Mouse (Mus musculus) limb, embryonic 10.5 days (tissue): ENCODE results near the gene Slc25a21. TPM values are rescaled to one million over a fixed set of nuclear protein-coding genes. Genes with fewer than 3 reads are reported as not detected.

Source experiments
- DNase-seq: peaks from one replicate; pipeline ENCODE4 v3.0.0-alpha.2; 2017; ENCODE audit warnings: low spot score
- H3K27ac ChIP-seq: fragments of 300-500 bp; sonication (generic); 2 replicates; pipeline ENCODE4 v1.5.1; 2016; ENCODE audit warnings: mild to moderate bottlenecking
- H3K27me3 ChIP-seq: fragments of 300-500 bp; sonication (generic); 2 replicates; pipeline ENCODE4 v1.6.1; 2016; ENCODE audit warnings: low read depth, mild to moderate bottlenecking; ENCODE audit not compliant: poor library complexity, severe bottlenecking
- H3K36me3 ChIP-seq: fragments of 300-500 bp; sonication (generic); 2 replicates; pipeline ENCODE4 v1.6.1; 2016; ENCODE audit warnings: mild to moderate bottlenecking, moderate library complexity
- H3K4me1 ChIP-seq: fragments of 300-500 bp; sonication (generic); 2 replicates; pipeline ENCODE4 v1.6.1; 2016
- H3K4me3 ChIP-seq: fragments of 300-500 bp; sonication (generic); 2 replicates; pipeline ENCODE4 v1.5.1; 2016; ENCODE audit warnings: mild to moderate bottlenecking, moderate library complexity
- H3K9me3 ChIP-seq: fragments of 300-500 bp; sonication (generic); replicated peaks from 2 replicates; pipeline ENCODE4 v1.6.1; 2016; ENCODE audit warnings: mild to moderate bottlenecking
- WGBS: fragments of 180-500 bp; shearing (Covaris S2); methylation state at CpG from one replicate; pipeline ENCODE4 v1.1.7; 2016; 5-methylcytosine and 5-hydroxymethylcytosine counted together
- polyA plus RNA-seq: library from polyadenylated mRNA; unstranded; fragments of >200 nt; fragmentation: Nextera tagmentation; extraction: Ambion mirVana; gene quantifications from 2 replicates; pipeline ENCODE4 v1.2.1, GENCODE M21; 2016

Gene Slc25a21
- polyA plus RNA-seq, 1 experiment from 2014 or later: 1.6 TPM

DNA sequence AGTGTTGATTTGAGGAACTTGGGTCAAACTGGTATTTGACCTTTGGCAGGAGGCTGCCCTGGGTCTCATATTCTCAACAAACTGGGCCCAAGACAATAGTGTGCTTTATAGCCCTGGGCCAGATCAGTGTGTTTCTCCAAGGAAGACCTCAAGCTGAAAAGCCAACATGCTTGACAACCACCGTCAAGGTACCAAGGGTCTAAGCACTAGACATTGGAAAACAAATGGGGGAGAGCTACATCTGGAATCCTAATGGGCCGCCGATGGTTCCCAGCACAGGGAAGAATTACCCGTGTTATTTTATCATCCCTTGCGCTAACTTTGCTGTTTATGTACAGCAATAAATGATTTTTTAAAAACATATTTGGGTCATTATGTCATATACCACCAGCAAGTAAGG, 113.7 kb downstream of the Slc25a21 start:
- Histone ChIP-seq H3K27ac (no peak overlapping the region), H3K27me3 (no peaks in the 10 kb centered on the region), H3K9me3 (no peaks in the 10 kb centered on the region), H3K4me1 (0 out of 2 replicates have a peak, but pooled peaks cover 3% of the 10 kb centered on the region), H3K4me3 (no peak overlapping the region), H3K36me3 (no peaks in the 10 kb centered on the region)
- DNase-seq: no peak
- 75% methylated on average over 5 of the region's 5 CpGs for WGBS

DNA sequence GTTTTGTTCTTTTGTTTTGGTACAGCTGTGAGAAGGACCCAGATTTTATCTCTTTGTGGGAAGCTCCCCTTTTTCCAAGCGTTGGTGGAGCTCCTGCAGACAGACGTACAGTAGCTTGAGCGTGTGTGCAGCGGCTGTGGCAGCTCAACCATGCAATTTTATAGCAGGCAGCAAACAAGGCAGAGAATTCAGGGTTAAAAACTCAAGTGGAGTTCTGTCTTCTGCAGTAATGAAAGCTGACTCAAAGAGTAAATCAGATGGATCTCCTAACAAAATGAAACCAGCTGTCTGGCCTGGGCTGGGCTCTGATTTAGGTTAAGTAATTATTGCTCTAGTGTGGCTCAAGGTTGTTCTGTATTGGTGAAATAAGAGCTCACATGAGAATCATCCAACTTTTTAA, 120.7 kb downstream of the Slc25a21 start:
- no peak for DNase-seq

DNA sequence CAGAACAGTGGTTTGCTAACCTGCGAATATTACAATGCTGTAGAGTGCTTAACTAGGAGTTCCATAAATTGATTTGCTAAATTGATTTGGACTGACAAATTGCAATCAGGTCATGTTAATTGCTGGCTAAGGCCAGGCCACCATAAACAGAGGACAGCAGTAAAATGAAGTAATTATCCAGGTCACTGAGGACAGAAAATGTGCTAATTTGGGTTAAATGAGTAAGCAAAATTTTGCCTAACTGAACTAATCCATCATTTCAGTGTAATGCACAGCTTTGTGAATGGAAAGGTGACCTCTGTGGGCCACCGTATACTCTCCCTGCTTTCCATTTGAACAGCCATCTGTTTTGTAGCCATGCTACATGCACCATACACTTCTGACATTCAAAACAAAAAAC, 124.7 kb downstream of the Slc25a21 start:
- H3K27me3 ChIP-seq: peaks cover 4% of the 10 kb centered on the region; the same call in 1 of the 2 replicates
- 60% methylated on average over 2 of the region's 2 CpGs for WGBS
- H3K9me3 ChIP-seq: no peaks in the 10 kb centered on the region
- DNase-seq: no peak
- H3K36me3 ChIP-seq: no peaks in the 10 kb centered on the region
- no peak overlapping the region for H3K27ac ChIP-seq
- H3K4me1 ChIP-seq: peaks cover 24% of the 10 kb centered on the region
- H3K4me3 ChIP-seq: no peak overlapping the region

More for the DNA sequence above, 120.7 kb downstream of the Slc25a21 start:
- H3K4me1 ChIP-seq: peaks cover 16% of the 10 kb centered on the region
- WGBS: 38% methylated on average over 4 of the region's 4 CpGs
- H3K36me3 ChIP-seq: no peaks in the 10 kb centered on the region
- H3K27me3 ChIP-seq: no peaks in the 10 kb centered on the region
- H3K4me3 ChIP-seq: no peak overlapping the region
- no peak overlapping the region for H3K27ac ChIP-seq
- no peaks in the 10 kb centered on the region for H3K9me3 ChIP-seq

DNA sequence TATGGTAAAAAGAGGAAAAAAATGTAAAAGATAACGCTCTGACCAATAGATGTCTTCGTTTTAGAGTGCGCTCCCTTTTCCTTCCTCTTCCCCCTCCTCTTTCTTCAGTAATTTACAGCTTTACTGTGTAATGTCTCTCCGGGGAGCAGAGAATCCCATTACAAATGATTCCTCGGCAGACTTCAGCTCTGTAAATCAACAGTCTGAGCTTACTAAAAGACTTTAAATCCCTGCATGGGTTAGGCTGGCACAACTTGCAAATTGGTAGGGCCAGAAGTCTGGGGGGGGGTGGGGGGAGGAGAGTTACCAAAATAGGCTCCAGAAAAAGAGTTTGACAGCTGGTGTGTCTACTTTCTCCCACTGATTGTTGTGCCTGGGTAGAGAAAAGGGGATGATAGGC, 128.7 kb downstream of the Slc25a21 start:
- 37% methylated on average over 5 of the region's 5 CpGs for WGBS
- Histone ChIP-seq H3K27ac (no peak overlapping the region), H3K4me3 (no peak overlapping the region), H3K4me1 (peaks cover 16% of the 10 kb centered on the region), H3K9me3 (no peaks in the 10 kb centered on the region), H3K27me3 (peaks cover 4% of the 10 kb centered on the region; the same call in 1 of the 2 replicates), H3K36me3 (no peaks in the 10 kb centered on the region)
- DNase-seq: no peak

DNA sequence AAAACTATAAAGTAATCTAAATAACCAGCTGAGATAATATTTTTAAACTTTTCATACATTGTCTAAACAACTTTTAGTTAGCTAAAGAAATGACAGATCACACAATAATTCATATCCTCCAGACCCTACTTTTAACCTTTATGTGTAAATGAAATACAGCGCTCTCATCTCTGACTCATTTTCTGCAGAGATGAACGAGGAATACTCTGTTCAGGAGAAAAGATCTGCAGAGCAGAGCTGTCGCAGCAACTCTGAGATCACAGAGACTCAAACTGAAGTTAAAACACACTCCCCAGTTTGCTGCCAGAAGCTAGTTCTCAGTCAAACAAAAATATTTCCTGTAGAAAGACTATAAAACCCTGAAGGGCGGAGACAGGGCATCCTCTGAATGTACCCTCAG, 177.5 kb downstream of the Slc25a21 start:
- Histone ChIP-seq H3K27me3 (no peaks in the 10 kb centered on the region), H3K36me3 (no peaks in the 10 kb centered on the region), H3K4me1 (peaks cover 5% of the 10 kb centered on the region; the same call in 1 of the 2 replicates), H3K9me3 (no peaks in the 10 kb centered on the region), H3K4me3 (no peak overlapping the region), H3K27ac (no peak overlapping the region)
- WGBS: 82% methylated on average over 4 of the region's 4 CpGs
- no peak for DNase-seq

DNA sequence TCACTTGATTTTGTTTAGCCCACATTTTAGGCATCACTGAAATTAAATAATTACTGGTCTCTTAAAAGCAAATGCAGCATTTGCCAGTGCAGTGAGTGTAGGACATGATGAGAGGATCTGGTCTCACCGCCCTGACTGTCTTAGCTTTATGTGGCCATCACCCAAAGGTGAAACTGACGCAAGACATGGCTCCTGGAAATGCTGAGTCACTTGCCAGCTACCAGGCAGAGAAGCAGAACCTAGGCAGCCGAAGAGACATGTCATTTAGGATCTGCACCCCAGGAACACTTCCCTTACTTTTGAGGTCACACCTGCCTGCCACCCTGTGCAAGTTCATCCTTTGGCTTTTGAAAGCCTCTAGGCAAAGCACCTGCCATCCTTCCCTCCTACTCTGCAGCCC, 180.4 kb downstream of the Slc25a21 start:
- no peaks in the 10 kb centered on the region for H3K27me3 ChIP-seq
- 79% methylated on average over 3 of the region's 3 CpGs for WGBS
- H3K27ac ChIP-seq: no peak overlapping the region
- no peaks in the 10 kb centered on the region for H3K9me3 ChIP-seq
- DNase-seq: no peak
- H3K36me3 ChIP-seq: no peaks in the 10 kb centered on the region
- H3K4me1 ChIP-seq: peaks cover 5% of the 10 kb centered on the region; the same call in 1 of the 2 replicates
- H3K4me3 ChIP-seq: no peak overlapping the region

DNA sequence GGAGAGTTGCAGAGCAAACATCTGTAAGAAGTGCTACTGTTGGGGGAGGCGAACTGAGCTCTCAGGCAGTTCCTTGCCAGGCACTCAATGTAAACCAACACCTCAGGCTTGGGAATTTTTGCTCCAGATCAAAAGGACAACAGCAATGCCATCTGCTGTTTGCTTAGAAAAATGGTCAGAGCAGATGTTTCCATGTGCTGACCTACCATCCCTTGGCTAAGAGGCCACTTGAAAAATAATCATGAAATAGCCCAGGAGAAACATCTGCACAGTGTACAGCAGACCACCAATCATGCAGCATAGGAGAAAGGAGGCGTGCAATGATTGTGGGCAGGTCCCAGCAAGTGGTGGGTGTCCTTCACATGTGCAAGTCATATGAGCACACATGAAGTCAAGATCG, 180.9 kb downstream of the Slc25a21 start:
- Histone ChIP-seq H3K9me3 (no peaks in the 10 kb centered on the region), H3K27ac (no peak overlapping the region), H3K27me3 (no peaks in the 10 kb centered on the region), H3K4me1 (peaks cover 5% of the 10 kb centered on the region; the same call in 1 of the 2 replicates), H3K36me3 (no peaks in the 10 kb centered on the region), H3K4me3 (no peak overlapping the region)
- DNase-seq: no peak
- WGBS: 78% methylated on average over 3 of the region's 3 CpGs

DNA sequence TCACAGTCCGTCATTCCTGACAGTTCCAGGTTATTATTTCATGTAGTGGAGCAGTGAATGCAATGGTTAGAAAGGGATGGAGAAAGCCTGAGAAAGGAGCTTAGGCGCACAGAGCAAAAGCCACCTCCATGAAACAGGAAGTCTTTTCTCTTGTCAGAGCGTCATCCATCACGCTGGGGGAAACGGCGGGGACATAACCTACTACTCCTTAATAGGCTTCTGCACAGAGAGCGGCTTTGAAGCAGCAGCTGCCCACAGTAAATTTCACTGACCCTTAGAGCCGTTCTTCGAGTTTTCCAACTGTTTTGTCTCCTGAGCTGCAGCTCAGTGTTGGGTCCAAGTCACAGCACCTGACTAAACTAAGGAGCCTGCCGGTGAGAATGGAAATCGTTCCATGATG, 188.3 kb downstream of the Slc25a21 start:
- Histone ChIP-seq H3K4me1 (peaks cover 10% of the 10 kb centered on the region; the same call in 1 of the 2 replicates), H3K27me3 (no peaks in the 10 kb centered on the region), H3K4me3 (no peak overlapping the region), H3K9me3 (no peaks in the 10 kb centered on the region), H3K27ac (no peak overlapping the region), H3K36me3 (no peaks in the 10 kb centered on the region)
- DNase-seq: no peak
- WGBS: 17% methylated on average over 11 of the region's 11 CpGs

DNA sequence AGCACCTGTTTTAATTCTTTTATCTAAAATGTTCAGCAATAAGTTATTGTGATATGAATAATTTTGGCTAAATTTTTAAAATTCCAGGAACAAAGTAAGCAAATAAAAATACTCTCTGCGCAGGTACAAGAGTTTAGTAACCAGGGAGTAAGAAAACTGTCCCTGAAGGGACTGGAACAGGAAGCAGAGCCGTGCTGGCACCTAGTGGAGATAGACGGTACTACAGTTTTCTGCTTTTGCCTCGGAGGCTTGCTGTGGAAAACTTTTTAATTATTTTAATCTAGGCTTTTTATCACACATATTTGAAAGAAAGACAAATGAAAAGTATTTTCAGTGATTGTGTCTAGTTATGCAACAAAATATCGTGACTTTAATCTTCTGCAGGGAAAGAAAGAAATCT, 211.2 kb downstream of the Slc25a21 start:
- H3K9me3 ChIP-seq: no peaks in the 10 kb centered on the region
- DNase-seq: peak; percentile 70

DNA sequence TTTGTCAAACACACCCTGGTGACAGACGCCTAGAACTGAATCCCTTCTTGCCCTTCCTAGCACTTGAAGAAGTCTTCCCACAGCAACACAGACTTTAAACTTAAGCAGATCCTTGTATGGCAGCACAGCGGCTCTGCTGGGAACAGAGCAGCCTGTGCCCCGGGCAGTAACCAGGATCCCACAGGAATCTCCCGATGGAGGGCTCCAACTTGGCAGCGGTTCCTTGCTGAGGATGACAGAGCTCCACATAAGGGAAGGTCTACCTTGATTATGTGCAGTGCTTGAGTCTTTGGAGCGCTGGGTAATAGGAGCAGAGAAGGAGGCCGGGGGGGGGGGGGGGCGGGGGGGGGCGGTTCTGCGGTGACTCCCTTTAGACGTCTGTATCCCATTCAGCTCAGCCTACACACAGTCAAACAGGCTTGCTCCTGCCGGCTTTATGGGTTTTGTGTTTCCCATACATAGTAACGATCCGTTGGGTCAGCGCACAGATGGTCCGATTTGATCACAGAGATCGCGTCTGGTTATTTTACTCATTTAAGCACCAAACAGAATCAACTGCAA, 215.1 kb downstream of the Slc25a21 start:
- peak overlapping the region; percentile 56; the same call in 1 of the 2 replicates for H3K27ac ChIP-seq
- H3K27me3 ChIP-seq: peaks cover 51% of the 10 kb centered on the region
- no peaks in the 10 kb centered on the region for H3K36me3 ChIP-seq
- no peak overlapping the region for H3K4me3 ChIP-seq
- 75% methylated on average over 17 of the region's 18 CpGs for WGBS
- no peak for DNase-seq
- no peaks in the 10 kb centered on the region for H3K9me3 ChIP-seq
- H3K4me1 ChIP-seq: peaks cover 15% of the 10 kb centered on the region

More for the DNA sequence above, 211.2 kb downstream of the Slc25a21 start:
- 12% methylated on average over 5 of the region's 5 CpGs for WGBS
- Histone ChIP-seq H3K4me1 (peaks cover 24% of the 10 kb centered on the region), H3K27ac (no peak overlapping the region), H3K36me3 (no peaks in the 10 kb centered on the region), H3K4me3 (no peak overlapping the region), H3K27me3 (peaks cover 41% of the 10 kb centered on the region)

DNA sequence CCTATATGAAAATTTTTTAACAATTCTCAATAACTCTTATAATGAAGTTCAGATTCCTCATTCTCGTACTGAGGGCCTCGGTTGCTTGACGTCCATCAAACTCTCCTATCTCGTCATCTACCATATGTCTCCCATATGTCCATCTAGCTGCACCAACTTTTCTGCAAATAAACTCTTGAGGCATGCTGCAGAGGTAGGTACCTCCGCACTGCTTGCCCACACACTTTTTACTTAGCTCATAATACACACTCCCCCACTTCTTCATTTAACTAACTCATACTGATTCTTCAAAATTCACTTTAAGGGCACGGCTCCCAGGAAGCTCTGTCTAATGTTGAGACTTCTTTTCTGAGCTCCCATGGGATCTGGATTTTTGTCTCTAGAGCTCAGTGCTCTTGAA, 222.0 kb downstream of the Slc25a21 start:
- no peaks in the 10 kb centered on the region for H3K36me3 ChIP-seq
- H3K4me3 ChIP-seq: no peak overlapping the region
- no peaks in the 10 kb centered on the region for H3K9me3 ChIP-seq
- no peak overlapping the region for H3K27ac ChIP-seq
- H3K27me3 ChIP-seq: peaks cover 17% of the 10 kb centered on the region; the same call in 1 of the 2 replicates
- peaks cover 6% of the 10 kb centered on the region; the same call in 1 of the 2 replicates for H3K4me1 ChIP-seq
- DNase-seq: no peak
- WGBS: 91% methylated on average over 6 of the region's 6 CpGs

DNA sequence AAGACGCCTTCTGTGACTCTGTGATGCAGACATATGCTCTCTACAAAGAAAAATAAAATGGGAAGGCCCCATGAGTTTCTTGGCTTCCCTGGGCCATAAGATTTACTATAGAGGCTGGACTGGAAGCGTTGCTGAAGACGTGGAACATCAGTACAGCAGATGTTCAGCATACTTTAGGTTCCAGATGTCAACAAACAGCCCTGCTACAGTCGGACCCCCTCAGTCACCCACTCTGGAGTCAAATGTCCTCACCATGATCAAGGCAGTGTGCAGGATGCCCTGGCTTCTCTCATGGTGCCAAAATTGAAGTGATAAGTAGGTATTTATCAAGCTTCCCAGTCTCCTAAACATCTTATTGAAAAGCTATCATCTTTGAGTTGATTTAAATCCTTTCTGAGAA, 234.0 kb downstream of the Slc25a21 start:
- Histone ChIP-seq H3K27me3 (peaks cover 26% of the 10 kb centered on the region; the same call in 1 of the 2 replicates), H3K4me1 (peaks cover 25% of the 10 kb centered on the region), H3K27ac (no peak overlapping the region), H3K4me3 (no peak overlapping the region), H3K9me3 (no peaks in the 10 kb centered on the region), H3K36me3 (no peaks in the 10 kb centered on the region)
- 20% methylated on average over 4 of the region's 4 CpGs for WGBS
- DNase-seq: no peak

DNA sequence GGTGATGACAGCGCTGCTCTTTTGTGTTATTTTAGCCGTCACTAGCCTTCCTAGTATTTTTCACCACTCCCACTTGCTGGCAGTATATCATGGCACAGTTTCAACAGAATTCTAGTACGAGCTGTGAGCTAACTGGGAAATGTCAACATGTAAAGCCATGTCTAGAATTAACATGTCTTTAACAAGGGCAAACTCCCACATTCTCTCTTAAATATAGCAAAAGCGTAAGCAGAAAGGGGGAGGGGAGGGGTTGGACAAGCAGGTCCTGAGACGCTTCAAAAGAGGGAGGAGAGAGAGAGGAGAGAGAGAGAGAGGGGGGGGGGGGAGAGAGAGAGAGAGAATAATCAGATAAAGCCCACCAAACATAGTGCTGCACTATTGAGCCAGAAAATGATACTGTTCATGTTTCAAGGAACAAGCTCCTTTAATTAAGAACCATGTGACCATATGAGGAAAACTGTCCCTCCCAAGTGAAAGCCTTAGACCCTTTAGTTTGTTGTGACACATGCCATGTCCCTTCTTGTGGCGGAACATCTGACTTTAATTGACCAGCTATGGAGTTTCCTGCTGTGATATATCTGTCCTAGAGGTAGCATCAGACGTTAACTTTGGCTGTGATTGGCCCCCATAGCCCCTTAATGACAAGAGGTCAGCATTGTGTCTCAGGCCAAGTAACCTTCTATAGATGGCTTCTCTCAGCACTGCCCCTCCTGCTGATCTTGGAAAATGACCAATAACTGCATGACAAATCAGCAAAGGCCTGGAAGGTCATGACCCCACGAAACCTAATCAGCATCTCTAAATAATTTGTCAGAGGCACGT, 237.8 kb downstream of the Slc25a21 start:
- no peak overlapping the region for H3K4me3 ChIP-seq
- H3K9me3 ChIP-seq: no peaks in the 10 kb centered on the region
- H3K27ac ChIP-seq: no peak overlapping the region
- WGBS: 24% methylated on average over 9 of the region's 9 CpGs
- H3K27me3 ChIP-seq: peaks cover 61% of the 10 kb centered on the region
- no peaks in the 10 kb centered on the region for H3K36me3 ChIP-seq
- DNase-seq: no peak
- peaks cover 25% of the 10 kb centered on the region for H3K4me1 ChIP-seq
